Mouse (Mus musculus): ENCODE measurements around the gene Zfp488. TPM values are rescaled to one million over a fixed set of nuclear protein-coding genes. Genes with fewer than 3 reads are reported as not detected.

The Zfp488 gene
- polyA plus RNA-seq, 1 experiment from 2014 or later: 0.04 TPM

GRCm38 (mm10) chr14:33977748-33978147, 816 bp downstream of the Zfp488 start:
- no peak overlapping the region for H3K4me2 ChIP-seq (replicated peaks)
- 45% methylated on average over 7 of the region's 7 CpGs for WGBS
- no peak overlapping the region for H3K9ac ChIP-seq
- H3K27me3 ChIP-seq (replicated peaks): peaks cover 4% of the 10 kb centered on the region; the same call in 1 of the 2 replicates
- H3K4me1 ChIP-seq: peaks cover 7% of the 10 kb centered on the region
- ATAC-seq (ENCODE audit: low FRiP score, low read depth): no peak
- no peaks in the 10 kb centered on the region for H3K36me3 ChIP-seq
- no peak overlapping the region for H3K4me3 ChIP-seq
- H3K27ac ChIP-seq: no peak overlapping the region
- no peaks in the 10 kb centered on the region for H3K9me3 ChIP-seq

DNA sequence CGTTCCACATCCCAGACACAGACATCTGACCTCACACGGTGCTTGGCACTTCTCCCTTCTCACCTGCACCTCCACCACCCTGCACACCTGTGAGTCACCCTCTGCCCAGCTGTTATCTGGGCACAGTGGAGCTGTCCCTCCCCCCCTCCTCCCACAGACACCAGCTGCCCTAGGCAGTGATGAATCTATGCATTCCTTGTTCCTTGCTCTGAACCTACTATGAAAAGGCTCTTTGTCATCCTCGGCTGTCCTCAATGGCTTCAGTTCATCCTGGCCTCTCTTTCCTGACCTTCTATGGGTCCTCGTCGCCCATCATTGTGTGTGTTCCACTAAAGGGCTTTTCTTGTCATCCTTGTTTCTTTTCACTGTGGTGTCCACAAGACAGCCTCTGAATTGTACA, 3.8 kb downstream of the Zfp488 start:
- ATAC-seq (ENCODE audit: low FRiP score, low read depth): no peak

DNA sequence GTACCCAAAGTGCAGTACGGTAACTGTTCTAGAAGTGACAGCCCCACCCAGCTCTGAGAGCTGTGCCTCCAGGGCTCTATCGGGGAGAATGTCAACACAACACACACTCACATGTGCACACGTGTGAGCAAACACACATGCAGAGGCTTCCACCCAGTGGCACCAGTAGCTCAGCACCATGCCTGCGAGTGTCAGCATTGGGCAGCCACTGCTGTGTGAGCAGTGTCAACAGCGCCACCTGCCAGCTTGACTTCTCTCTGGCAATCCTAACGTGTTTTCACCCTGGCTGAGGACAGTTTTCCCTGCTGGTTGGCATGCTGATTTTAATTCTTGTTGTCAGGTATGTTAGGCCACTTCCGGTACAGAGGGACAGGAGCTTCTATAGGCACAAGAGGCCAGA, 5.9 kb downstream of the Zfp488 start:
- 52% methylated on average over 7 of the region's 7 CpGs for WGBS
- H3K9me3 ChIP-seq: no peaks in the 10 kb centered on the region
- H3K27ac ChIP-seq: no peak overlapping the region
- H3K36me3 ChIP-seq: no peaks in the 10 kb centered on the region
- no peak overlapping the region for H3K9ac ChIP-seq
- no peak overlapping the region for H3K4me3 ChIP-seq
- no peaks in the 10 kb centered on the region for H3K27me3 ChIP-seq (replicated peaks)
- no peaks in the 10 kb centered on the region for H3K4me1 ChIP-seq
- no peak for ATAC-seq (ENCODE audit: low FRiP score, low read depth)
- no peak overlapping the region for H3K4me2 ChIP-seq (replicated peaks)

More for the DNA sequence above, 3.8 kb downstream of the Zfp488 start:
- no peak overlapping the region for H3K27ac ChIP-seq
- 51% methylated on average over 5 of the region's 5 CpGs for WGBS
- no peak overlapping the region for H3K4me3 ChIP-seq
- no peak overlapping the region for H3K4me2 ChIP-seq (replicated peaks)
- peaks cover 4% of the 10 kb centered on the region; the same call in 1 of the 2 replicates for H3K27me3 ChIP-seq (replicated peaks)
- no peaks in the 10 kb centered on the region for H3K9me3 ChIP-seq
- no peaks in the 10 kb centered on the region for H3K36me3 ChIP-seq
- no peak overlapping the region for H3K9ac ChIP-seq
- H3K4me1 ChIP-seq: peaks cover 7% of the 10 kb centered on the region

DNA sequence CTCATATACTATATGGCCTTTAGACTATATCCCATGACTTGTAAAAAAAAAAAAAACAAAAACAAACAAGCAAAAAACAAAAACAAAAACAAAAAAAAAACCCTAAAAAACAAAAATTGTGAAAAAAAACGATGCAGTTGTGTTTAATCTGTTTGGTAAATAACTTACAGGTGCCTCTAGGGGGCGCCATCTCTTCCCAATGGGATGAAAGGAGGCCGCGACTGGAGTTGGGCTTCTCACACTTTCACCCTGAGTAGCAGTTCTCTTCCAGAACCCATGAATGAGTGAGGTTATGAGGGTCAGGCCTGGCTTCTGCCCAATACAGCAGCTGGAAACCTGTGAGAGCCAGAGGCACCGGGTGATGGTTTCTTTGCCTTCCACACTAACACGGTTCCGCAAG, 12.9 kb downstream of the Zfp488 start:
- H3K27ac ChIP-seq: no peak overlapping the region
- 70% methylated on average over 7 of the region's 7 CpGs for WGBS
- no peak overlapping the region for H3K4me2 ChIP-seq (replicated peaks)
- H3K4me1 ChIP-seq: no peaks in the 10 kb centered on the region
- no peak for ATAC-seq (ENCODE audit: low FRiP score, low read depth)
- no peaks in the 10 kb centered on the region for H3K9me3 ChIP-seq
- no peaks in the 10 kb centered on the region for H3K36me3 ChIP-seq
- H3K9ac ChIP-seq: no peak overlapping the region
- no peak overlapping the region for H3K4me3 ChIP-seq
- no peaks in the 10 kb centered on the region for H3K27me3 ChIP-seq (replicated peaks)

GRCm38 (mm10) chr14:33959341-33959740, 19.2 kb downstream of the Zfp488 start:
- no peaks in the 10 kb centered on the region for H3K36me3 ChIP-seq
- no peak overlapping the region for H3K4me3 ChIP-seq
- no peak for ATAC-seq (ENCODE audit: low FRiP score, low read depth)
- WGBS: 18% methylated on average over 9 of the region's 9 CpGs
- H3K4me1 ChIP-seq: no peaks in the 10 kb centered on the region
- H3K27ac ChIP-seq: no peak overlapping the region
- H3K9ac ChIP-seq: no peak overlapping the region
- H3K27me3 ChIP-seq (replicated peaks): no peaks in the 10 kb centered on the region
- no peaks in the 10 kb centered on the region for H3K9me3 ChIP-seq
- H3K4me2 ChIP-seq (replicated peaks): no peak overlapping the region

- Histone ChIP-seq H3K4me3 (no peak overlapping the region), H3K9ac (no peak overlapping the region), H3K36me3 (no peaks in the 10 kb centered on the region), H3K4me2 (replicated peaks) (no peak overlapping the region), H3K9me3 (no peaks in the 10 kb centered on the region), H3K27ac (no peak overlapping the region), H3K27me3 (replicated peaks) (no peaks in the 10 kb centered on the region), H3K4me1 (no peaks in the 10 kb centered on the region)
- ATAC-seq (ENCODE audit: low FRiP score, low read depth): no peak
- WGBS: 79% methylated on average over 3 of the region's 3 CpGs
Measured at GRCm38 (mm10) chr14:33958841-33959240, 19.7 kb downstream of the Zfp488 start.

- H3K9ac ChIP-seq: no peak overlapping the region
- H3K36me3 ChIP-seq: no peaks in the 10 kb centered on the region
- H3K9me3 ChIP-seq: no peaks in the 10 kb centered on the region
- H3K4me3 ChIP-seq: no peak overlapping the region
- 91% methylated on average over 4 of the region's 4 CpGs for WGBS
- no peaks in the 10 kb centered on the region for H3K27me3 ChIP-seq (replicated peaks)
- no peak for ATAC-seq (ENCODE audit: low FRiP score, low read depth)
- no peaks in the 10 kb centered on the region for H3K4me1 ChIP-seq
- no peak overlapping the region for H3K27ac ChIP-seq
- H3K4me2 ChIP-seq (replicated peaks): no peak overlapping the region
Measured at GRCm38 (mm10) chr14:33958186-33958585, 20.4 kb downstream of the Zfp488 start.

GRCm38 (mm10) chr14:33956055-33956454, 22.5 kb downstream of the Zfp488 start:
- no peak overlapping the region for H3K9ac ChIP-seq
- 77% methylated on average over 13 of the region's 13 CpGs for WGBS
- no peaks in the 10 kb centered on the region for H3K4me1 ChIP-seq
- no peak overlapping the region for H3K27ac ChIP-seq
- H3K27me3 ChIP-seq (replicated peaks): no peaks in the 10 kb centered on the region
- no peak for ATAC-seq (ENCODE audit: low FRiP score, low read depth)
- no peaks in the 10 kb centered on the region for H3K9me3 ChIP-seq
- H3K4me3 ChIP-seq: no peak overlapping the region
- H3K4me2 ChIP-seq (replicated peaks): no peak overlapping the region
- no peaks in the 10 kb centered on the region for H3K36me3 ChIP-seq

- WGBS: 94% methylated on average over 5 of the region's 5 CpGs
- no peak within 1 kb of the TSS for H3K9ac ChIP-seq
- H3K4me1 ChIP-seq: no peaks in the 10 kb centered on the region
- no peak for ATAC-seq (ENCODE audit: low FRiP score, low read depth)
- no peak within 1 kb of the TSS for H3K27ac ChIP-seq
- no peaks in the 10 kb centered on the region for H3K9me3 ChIP-seq
- H3K36me3 ChIP-seq: no peaks in the 10 kb centered on the region
- H3K4me2 ChIP-seq (replicated peaks): no peak within 1 kb of the TSS
- no peak within 1 kb of the TSS for H3K4me3 ChIP-seq
- H3K27me3 ChIP-seq (replicated peaks): no peaks in the 10 kb centered on the region
Measured at GRCm38 (mm10) chr14:33953761-33954160, 24.8 kb downstream of the Zfp488 start, which contains the start of gene Rbp3. Gene Rbp3, plus strand, starts transcription at chr14:33954003.

DNA sequence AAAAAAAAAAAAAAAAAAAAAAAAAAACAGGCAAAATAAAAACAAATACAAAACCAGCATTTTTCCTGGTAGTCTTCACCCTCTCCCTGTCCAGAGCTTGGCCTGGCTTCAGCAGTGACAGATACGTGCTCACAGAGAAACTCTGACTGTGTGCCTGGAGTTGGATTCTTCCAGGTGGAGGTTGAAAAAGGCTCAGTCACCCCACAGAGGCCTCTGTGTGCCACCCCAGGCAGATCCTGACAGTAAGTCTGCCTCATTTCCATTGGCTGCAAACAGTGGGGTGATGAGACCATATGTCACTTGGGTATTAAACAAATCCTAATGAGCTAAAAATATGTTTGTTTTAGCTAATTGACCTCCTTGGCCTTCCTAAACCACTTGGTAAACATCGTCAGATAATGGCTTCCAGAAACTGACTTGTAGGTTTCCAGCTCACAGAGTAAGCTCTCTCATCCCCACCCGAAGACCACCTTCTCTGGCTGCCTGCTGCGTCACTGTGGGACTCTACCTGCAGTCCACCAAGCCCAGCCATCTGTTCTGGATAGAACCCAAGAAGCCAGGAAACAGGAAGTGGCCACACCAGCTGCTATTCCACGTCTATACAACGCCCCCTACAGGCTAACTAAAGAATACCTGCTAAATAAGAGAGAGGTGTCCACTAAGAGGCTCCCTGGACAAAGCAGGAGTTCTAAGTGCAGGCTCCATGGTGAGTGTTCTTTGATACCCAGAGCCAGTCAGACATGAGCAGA, 26.2 kb downstream of the Zfp488 start:
- Histone ChIP-seq H3K4me1 (no peaks in the 10 kb centered on the region), H3K9ac (no peak overlapping the region), H3K4me3 (no peak overlapping the region), H3K9me3 (no peaks in the 10 kb centered on the region), H3K36me3 (no peaks in the 10 kb centered on the region), H3K4me2 (replicated peaks) (no peak overlapping the region), H3K27ac (no peak overlapping the region), H3K27me3 (replicated peaks) (no peaks in the 10 kb centered on the region)
- 65% methylated on average over 6 of the region's 6 CpGs for WGBS
- ATAC-seq (ENCODE audit: low FRiP score, low read depth): no peak

- no peaks in the 10 kb centered on the region for H3K4me1 ChIP-seq
- H3K4me2 ChIP-seq (replicated peaks): no peak overlapping the region
- no peak overlapping the region for H3K27ac ChIP-seq
- no peaks in the 10 kb centered on the region for H3K9me3 ChIP-seq
- no peak overlapping the region for H3K4me3 ChIP-seq
- 83% methylated on average over 6 of the region's 6 CpGs for WGBS
- H3K36me3 ChIP-seq: no peaks in the 10 kb centered on the region
- no peak overlapping the region for H3K9ac ChIP-seq
- no peak for ATAC-seq (ENCODE audit: low FRiP score, low read depth)
- no peaks in the 10 kb centered on the region for H3K27me3 ChIP-seq (replicated peaks)
Measured at GRCm38 (mm10) chr14:33946125-33946524, 32.4 kb downstream of the Zfp488 start.

DNA sequence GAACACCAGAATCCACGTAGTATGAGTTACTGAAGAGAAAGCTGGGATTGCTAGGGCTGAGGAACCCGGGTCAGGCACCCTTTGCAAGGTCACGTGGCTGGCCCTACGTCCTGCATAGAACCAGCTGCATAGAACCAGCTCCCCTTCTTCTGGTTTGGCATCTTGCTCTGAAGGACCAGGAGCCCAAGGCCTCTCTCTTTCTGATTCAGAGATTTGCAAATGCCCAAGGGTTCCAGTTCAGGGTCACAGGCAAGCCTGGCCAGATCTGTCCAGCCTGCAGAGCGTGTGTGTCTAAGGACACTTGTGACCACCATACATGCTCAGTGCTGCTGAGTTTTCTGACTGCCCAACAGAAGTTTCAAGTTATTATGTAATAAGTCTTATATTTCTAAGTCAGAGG, 36.3 kb downstream of the Zfp488 start:
- no peak overlapping the region for H3K4me2 ChIP-seq (replicated peaks)
- no peaks in the 10 kb centered on the region for H3K36me3 ChIP-seq
- no peaks in the 10 kb centered on the region for H3K27me3 ChIP-seq (replicated peaks)
- H3K9ac ChIP-seq: no peak overlapping the region
- no peak for ATAC-seq (ENCODE audit: low FRiP score, low read depth)
- no peak overlapping the region for H3K27ac ChIP-seq
- no peaks in the 10 kb centered on the region for H3K9me3 ChIP-seq
- 84% methylated on average over 5 of the region's 5 CpGs for WGBS
- H3K4me1 ChIP-seq: no peaks in the 10 kb centered on the region
- H3K4me3 ChIP-seq: no peak overlapping the region

GRCm38 (mm10) chr14:33940739-33941138, 37.8 kb downstream of the Zfp488 start, which contains the start of gene Gdf2:
Gene Gdf2, plus strand, starts transcription at chr14:33941039.
- Histone ChIP-seq H3K27me3 (replicated peaks) (no peaks in the 10 kb centered on the region), H3K36me3 (no peaks in the 10 kb centered on the region), H3K27ac (no peak within 1 kb of the TSS), H3K4me1 (no peaks in the 10 kb centered on the region), H3K9me3 (no peaks in the 10 kb centered on the region), H3K9ac (no peak within 1 kb of the TSS), H3K4me3 (no peak within 1 kb of the TSS), H3K4me2 (replicated peaks) (no peak within 1 kb of the TSS)
- ATAC-seq (ENCODE audit: low FRiP score, low read depth): no peak
- 81% methylated on average over 8 of the region's 8 CpGs for WGBS
